Mouse (Mus musculus) olfactory bulb, adult 2 months (tissue): ENCODE data around the gene Cxcl9. TPM values are rescaled to one million over a fixed set of nuclear protein-coding genes. Genes with fewer than 3 reads are reported as not detected.
A peak's percentile ranks its signal among the peaks of the same experiment; 100 is the strongest.

Source experiments
- H3K27ac ChIP-seq: fragments of 200-500 bp; 2 replicates; pipeline ENCODE4 v1.5.1; 2012; ENCODE audit warnings: low read depth, low read length; ENCODE audit not compliant: insufficient read depth
- H3K4me1 ChIP-seq: fragments of 200-500 bp; 2 replicates; pipeline ENCODE4 v1.6.1; 2012; ENCODE audit warnings: low read length; ENCODE audit not compliant: control insufficient read depth, insufficient read depth
- H3K4me3 ChIP-seq: fragments of 200-500 bp; 2 replicates; pipeline ENCODE4 v1.5.1; 2012; ENCODE audit warnings: mild to moderate bottlenecking, low read depth, low read length, moderate library complexity; ENCODE audit not compliant: insufficient read depth
- CTCF ChIP-seq: fragments of 200-500 bp; IDR thresholded peaks from 2 replicates; pipeline ENCODE4 v1.5.1; 2012; ENCODE audit warnings: low read depth, mild to moderate bottlenecking, low read length, moderate library complexity; ENCODE audit not compliant: insufficient read depth
- POLR2A ChIP-seq: fragments of 200-500 bp; IDR thresholded peaks from 2 replicates; pipeline ENCODE4 v1.6.1; 2012; ENCODE audit warnings: mild to moderate bottlenecking, low read depth, low read length, moderate library complexity; ENCODE audit not compliant: insufficient read depth
- WGBS: fragments of 180-500 bp; shearing (Covaris S2); methylation state at CpG from one replicate; pipeline ENCODE4 v1.1.7; 2018; 5-methylcytosine and 5-hydroxymethylcytosine counted together
- polyA plus RNA-seq: library from polyadenylated mRNA; stranded (reverse); fragments of >200 nt; gene quantifications from 2 replicates; pipeline ENCODE4 v1.2.4, GENCODE M21; 2012; ENCODE audit warnings: low replicate concordance; ENCODE audit not compliant: missing spikeins, insufficient read depth, insufficient read length

The Cxcl9 gene
- polyA plus RNA-seq, 1 experiment = not detected

DNA sequence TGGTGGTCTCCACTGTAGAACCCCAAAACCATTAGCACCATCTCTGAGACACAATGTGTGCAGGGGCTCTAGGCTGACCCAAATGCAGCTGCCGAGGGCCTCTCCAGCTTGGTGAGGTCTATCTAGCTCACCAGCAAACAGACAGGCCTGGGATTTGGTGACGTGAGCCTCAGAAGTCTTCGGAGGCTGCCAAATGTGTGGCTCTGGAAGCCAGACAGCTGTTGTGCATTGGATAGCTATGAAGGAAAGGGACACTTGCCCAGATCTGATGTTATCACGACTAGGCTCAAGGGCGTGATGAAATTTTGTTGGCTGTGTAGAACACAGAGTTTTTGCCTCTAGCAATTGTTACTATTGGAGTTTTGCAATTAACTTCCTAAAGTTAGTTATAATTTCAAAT is 4.6 kb downstream of the Cxcl9 start:
- Histone ChIP-seq H3K27ac (no peak overlapping the region), H3K4me1 (no peaks in the 10 kb centered on the region), H3K4me3 (no peak overlapping the region)
- no peak for TF ChIP-seq POLR2A
- TF ChIP-seq CTCF = no peak
- 80% methylated on average over 5 of the region's 5 CpGs for WGBS

DNA sequence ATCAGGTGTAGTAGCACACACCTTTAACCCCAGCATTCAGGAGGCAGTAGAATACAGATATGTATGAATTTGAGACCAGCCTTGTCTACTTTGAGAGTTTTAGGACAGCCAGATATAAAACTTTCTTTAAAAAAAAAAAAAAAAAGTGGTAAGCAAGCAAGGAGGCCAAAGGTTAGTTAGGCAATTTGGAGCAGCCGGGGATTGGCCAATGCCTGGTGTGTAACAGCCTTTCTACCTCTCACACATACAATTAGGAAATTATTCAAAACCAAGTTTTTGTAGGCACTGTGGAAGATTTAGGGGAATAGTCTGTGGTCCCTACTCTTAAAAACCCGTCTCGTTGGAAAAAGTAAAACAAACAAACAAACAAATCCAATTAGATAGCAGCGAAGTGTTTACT is 5.3 kb downstream of the Cxcl9 start:
- H3K27ac ChIP-seq = no peak overlapping the region
- H3K4me3 ChIP-seq = no peak overlapping the region
- 91% methylated on average over 4 of the region's 4 CpGs for WGBS
- TF ChIP-seq POLR2A = no peak
- no peak for TF ChIP-seq CTCF
- H3K4me1 ChIP-seq = no peaks in the 10 kb centered on the region

DNA sequence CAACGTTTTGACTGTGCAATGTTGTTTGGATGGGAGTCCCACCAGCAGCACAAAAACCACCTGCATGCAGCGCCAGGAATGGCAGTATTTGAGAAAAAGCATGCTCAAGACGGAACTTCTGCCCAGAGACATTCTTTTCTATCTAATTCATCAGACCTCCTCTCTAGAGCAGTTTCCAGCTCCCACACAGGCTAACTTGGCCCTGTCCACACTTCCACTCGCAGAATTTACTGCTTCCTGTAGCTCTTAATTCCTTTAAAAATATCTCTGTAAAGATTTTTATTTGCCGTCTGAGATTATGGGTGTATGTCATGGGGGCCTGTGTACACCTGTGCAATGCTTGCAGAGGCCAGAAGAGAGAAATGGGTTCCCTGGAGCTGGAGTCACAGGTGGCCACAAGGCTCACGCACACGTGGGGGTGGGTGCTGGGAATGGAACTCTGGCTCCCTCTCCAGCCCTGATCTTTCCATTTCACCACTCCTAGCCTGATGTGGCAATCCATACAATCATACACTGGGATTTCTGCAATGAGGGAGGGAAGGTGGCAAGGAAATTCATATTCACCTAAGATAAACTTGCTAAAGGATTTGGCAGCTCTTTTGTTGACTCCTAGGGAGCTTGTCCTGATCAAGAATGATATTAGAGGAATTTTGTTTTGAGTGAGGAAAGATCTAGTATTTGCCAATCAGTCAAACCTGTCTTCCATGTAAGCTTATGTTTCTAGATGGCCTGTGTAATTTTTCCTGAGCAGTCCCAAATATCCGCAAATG is 6.1 kb downstream of the Cxcl9 start:
- no peaks in the 10 kb centered on the region for H3K4me1 ChIP-seq
- WGBS = 68% methylated on average over 8 of the region's 8 CpGs
- no peak for TF ChIP-seq POLR2A

DNA sequence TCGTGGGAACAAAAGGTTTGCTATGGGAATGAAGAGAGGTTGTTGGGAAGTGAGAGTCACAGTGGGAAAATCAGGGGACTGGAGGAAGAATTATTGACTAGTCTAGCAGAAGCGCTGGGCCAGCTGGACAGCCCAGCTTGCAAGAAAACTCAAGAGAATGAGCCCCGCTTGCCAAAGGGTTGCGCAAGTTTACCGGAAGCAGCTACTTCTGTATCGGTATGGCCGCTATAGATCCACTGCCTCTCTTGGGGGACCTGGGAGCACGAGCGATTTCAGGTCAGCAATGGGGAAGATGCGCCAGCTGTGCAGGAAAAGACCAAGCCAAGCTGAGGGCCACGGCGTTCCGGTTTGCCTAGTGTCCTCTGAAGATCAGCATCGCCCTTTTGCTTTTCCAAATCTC is 9.3 kb downstream of the Cxcl9 start:
- no peaks in the 10 kb centered on the region for H3K4me1 ChIP-seq
- WGBS = 94% methylated on average over 14 of the region's 14 CpGs
- TF ChIP-seq CTCF (no peak), POLR2A (no peak)
- no peak overlapping the region for H3K27ac ChIP-seq
- no peak overlapping the region for H3K4me3 ChIP-seq

More for the DNA sequence above, 6.1 kb downstream of the Cxcl9 start:
- Histone ChIP-seq H3K4me3 (no peak overlapping the region), H3K27ac (no peak overlapping the region)

DNA sequence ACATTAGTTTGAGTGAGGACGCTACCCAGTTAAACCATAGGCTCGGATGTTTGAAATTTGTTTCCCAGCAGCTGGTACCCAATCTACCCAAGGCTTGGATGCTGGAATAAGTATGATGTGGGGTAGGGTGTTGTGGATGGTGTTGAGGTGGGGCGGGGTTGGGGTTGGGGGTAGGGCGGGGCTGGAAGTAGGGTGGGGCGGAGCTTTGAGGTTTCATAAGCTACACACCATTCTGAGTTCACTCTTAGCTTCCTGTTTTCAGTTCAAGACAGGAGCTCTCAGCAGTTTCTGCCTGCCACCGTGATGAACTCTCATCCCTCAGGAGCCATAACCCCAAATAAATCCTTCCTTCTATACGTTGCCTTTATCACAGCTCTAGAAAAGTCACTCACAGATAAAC is 9.8 kb downstream of the Cxcl9 start:
- no peak overlapping the region for H3K4me3 ChIP-seq
- 91% methylated on average over 7 of the region's 7 CpGs for WGBS
- TF ChIP-seq POLR2A (no peak), CTCF (no peak)
- H3K27ac ChIP-seq = no peak overlapping the region
- no peaks in the 10 kb centered on the region for H3K4me1 ChIP-seq

DNA sequence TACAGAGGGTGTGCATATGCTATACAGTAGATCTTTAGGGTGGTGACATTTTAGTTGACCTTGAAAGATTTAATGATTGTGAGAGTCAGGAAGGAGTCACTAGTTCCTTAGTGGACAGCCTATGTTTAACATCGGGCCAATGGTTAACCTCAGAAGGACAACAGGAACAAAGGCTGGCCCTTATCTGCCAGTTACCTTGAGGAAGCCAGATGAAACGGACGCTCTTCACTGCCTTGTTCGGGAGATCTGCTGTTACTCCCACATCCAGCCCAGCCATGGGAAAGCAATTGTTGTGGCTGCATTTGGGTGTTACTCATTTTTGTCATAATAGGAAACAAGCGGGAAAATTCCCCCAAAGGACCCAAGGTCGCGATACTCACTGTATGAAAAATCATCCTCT is 14.1 kb downstream of the Cxcl9 start:
- no peak for TF ChIP-seq POLR2A
- TF ChIP-seq CTCF = no peak
- H3K4me3 ChIP-seq = no peak overlapping the region
- H3K27ac ChIP-seq = no peak overlapping the region
- 85% methylated on average over 7 of the region's 7 CpGs for WGBS
- H3K4me1 ChIP-seq = peaks cover 4% of the 10 kb centered on the region

DNA sequence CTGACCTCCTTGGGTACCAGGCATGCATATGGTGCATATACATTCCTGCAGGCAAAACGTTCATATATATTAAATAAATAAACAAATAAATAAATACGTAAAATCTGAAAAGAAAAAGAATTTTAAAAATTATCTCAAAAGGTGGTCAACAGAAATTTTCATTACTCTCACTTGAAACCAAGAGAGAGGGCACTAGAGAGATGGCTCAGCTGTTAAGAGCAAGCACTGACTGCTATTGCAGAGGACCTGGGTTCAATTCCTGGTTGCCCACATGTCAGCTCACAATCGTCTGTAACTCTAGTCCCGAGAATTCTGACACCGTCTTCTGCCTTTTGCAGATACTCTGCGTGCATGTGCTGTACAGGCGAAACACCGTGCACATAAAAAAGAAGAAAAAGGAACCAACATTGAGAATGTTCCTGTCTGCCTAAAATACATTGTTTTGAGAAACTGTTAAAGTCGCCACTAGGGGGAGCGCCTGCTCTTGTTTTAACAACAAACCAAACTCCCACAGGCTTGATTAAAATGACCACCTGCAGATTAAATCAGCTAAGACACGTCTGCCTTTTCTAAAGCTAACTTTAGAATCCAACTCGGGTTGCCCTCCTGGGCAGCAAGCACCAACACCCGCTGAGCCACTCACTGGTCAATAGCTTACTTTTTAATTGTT is 15.7 kb downstream of the Cxcl9 start:
- no peak overlapping the region for H3K27ac ChIP-seq
- peaks cover 4% of the 10 kb centered on the region for H3K4me1 ChIP-seq
- H3K4me3 ChIP-seq = no peak overlapping the region
- WGBS = 11% methylated on average over 13 of the region's 13 CpGs
- TF ChIP-seq CTCF (no peak), POLR2A (no peak)

DNA sequence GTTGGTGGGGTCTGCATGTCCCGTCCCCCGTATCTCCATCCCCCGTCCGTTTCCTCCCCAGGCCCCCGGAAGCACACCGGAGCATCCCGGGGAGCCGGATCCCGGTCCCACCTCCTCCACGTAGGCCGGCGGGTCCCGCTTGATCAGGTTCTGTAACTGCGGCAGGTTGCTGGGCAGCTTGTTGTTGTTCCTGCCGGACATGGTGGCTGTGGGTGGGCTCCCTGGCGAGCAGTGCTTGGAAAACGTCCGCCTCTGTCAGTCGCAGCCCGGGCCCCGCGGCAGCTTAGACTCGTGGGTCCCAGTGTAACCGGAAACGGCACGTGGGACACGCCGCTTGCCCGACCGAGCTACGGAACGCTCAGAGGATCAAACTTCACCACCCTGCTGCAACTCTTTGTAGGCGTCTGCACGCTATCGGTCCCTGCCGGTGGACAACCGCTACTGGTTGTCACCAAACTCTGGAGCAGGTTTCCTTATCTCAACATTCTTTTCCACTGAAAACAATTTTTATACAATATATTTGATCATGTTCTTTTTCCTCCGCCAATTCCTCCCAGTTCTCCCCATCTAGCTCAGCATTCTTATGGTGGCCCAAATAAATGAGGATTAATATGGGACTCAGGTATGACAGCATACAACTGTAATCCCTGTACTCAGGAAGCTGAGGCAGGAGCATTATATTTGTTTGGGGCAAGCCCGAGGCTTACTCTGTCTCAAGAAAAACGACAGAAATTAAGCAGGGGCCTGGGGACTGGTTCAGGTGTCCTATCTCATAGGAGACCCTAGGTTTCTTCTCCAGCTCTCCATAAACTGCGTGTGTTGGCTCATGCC is 18.0 kb downstream of the Cxcl9 start, which contains the start of gene Sdad1:
Gene Sdad1, minus strand, starts transcription at position 799 of the 831 bp plus-strand sequence.
- TF ChIP-seq CTCF = peak; percentile 33; the same call in 1 of the 2 replicates
- TF ChIP-seq POLR2A = peak; percentile 39
- H3K4me1 ChIP-seq = peaks cover 4% of the 10 kb centered on the region
- 2% methylated on average over 41 of the region's 41 CpGs for whole genome bisulfite sequencing
- peak within 1 kb of the TSS; percentile 73 for H3K4me3 ChIP-seq
- no peak within 1 kb of the TSS for H3K27ac ChIP-seq

DNA sequence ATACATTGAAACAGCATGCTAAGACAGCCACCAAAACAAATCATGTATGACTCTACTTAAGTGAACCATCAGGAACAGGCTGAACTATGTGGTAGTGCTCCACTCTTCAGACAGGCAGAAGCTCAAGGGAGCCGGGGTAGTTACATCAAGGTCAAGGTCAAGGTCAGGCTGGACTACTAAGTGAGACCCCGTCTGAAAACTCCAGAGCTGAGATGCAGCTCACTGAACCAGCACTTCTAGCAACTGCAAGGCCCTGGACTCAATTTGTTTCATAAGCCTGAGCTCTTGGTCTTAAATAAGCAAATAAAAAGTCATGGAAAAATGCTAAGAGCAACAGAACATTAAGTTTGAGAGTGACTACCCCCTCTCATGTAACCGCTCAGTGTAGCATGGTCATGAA is 23.6 kb downstream of the Cxcl9 start:
- no peak for TF ChIP-seq POLR2A
- no peak for TF ChIP-seq CTCF
- Histone ChIP-seq H3K27ac (no peak overlapping the region), H3K4me3 (no peak overlapping the region), H3K4me1 (no peaks in the 10 kb centered on the region)
- WGBS = 90% methylated on average over 3 of the region's 3 CpGs
